Mouse (Mus musculus) cortical plate, adult 2 months (tissue): Measurements from ENCODE around the gene Arhgap25.

Experiments
- CTCF ChIP-seq: fragments of 200-500 bp; IDR thresholded peaks from 2 replicates; pipeline ENCODE4 v1.5.1; 2011; ENCODE audit warnings: mild to moderate bottlenecking, control low read depth, low read length; ENCODE audit not compliant: insufficient read depth; ENCODE audit errors: extremely low read depth
- POLR2A ChIP-seq: fragments of 200-500 bp; IDR thresholded peaks from 2 replicates; pipeline ENCODE4 v1.6.1; 2011; ENCODE audit warnings: mild to moderate bottlenecking, low read length, control low read depth; ENCODE audit not compliant: insufficient read depth; ENCODE audit errors: extremely low read depth

DNA sequence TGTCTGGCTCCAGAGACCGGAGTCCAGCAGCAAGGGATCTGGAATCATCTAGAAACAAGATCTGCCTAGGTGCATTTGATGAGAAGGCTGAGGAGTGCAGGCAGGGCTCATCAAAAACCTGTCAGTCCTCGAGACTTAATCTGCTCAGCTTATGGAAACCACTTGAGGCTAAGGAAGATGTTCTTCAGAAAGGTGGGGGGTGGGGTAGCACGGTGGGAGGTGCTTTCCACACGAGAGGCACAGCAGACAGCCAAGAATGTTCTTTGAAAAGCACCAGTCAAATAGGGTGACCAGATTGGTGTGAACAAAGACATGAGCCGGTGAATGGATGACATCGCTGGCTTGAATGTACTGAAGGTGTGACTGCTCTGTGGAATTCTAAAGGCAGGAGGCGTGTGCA, 9.3 kb downstream of the Arhgap25 start:
- no peak for TF ChIP-seq CTCF
- TF ChIP-seq POLR2A, result no peak
